Mouse (Mus musculus): ENCODE measurements around the gene Apba2.

The Apba2 gene

DNA sequence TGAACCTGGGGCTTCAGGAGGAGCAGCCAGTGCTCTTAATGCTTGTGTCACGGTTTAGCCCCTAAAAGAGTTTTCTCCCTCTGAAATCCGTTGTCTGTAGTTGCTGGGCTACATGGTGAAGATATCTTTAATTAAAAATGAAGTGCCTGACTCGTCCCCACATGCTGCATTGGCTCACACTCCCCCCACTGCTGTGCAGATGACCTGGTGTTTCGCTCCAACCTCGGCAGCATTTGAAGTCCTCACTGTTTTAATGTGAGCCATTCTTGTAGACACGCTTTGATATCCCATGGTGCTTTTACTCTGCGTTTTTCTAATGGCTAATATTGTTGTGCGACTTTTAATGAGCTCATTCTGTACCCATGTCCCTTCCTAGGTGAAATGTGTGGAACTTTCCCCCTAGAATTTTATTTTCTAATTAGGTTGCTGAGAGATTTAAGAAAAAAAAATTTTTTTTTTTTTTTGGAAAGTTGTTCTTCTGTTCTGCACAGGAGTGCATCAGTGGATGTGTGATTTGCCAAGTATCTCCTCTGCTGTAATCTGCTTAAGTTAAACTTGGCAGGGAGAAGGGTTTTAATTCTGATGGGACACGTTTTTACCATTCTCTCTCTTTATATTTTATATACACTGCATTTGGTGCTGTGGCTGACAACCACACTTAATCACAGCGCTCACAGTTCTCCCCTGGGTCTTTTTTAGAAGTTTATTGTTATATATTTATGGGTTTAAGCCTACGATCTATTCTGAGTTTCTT, 87.3 kb downstream of the Apba2 start:
- DNase-seq (ENCODE audit: low spot score): no peak

DNA sequence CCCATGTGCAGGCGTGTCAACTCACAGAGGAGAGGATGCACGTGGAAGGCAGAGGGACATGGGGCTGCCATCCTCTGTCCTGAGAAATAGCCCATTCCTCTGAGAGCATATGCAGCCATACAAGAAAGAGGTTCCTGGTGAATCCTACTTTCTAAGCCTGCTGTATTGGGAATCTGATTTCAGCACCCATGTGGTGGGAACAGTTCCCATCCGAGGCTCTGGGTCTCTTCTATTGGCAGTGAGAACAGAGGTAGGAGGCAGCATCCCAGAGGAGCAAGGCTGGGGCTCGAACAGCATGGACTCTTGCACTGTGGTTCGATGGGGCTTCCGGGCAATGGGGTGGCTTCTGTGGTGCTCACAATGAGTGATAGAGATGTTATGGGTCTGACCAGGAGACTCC, 93.8 kb downstream of the Apba2 start:
- no peak for DNase-seq (ENCODE audit: low spot score)

DNA sequence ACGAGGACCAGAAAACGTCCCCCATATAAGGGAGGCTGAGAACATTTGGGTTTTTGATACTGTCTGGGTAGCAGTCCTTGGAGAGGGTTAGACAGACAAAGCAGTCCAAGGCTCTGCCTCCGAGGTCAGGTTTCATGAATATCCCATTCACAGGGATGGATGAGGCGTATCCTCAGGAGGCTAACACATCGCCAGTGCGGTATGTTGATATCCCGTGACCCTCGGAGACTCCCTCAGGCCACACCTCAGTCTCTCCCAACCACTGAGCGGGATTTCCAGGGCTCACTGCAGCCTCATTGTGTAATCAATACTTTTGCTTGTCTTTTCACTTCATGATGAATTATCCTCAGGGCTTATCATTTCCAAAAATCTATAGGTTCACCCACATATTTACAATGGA, 95.1 kb downstream of the Apba2 start:
- no peak for DNase-seq (ENCODE audit: low spot score)

DNA sequence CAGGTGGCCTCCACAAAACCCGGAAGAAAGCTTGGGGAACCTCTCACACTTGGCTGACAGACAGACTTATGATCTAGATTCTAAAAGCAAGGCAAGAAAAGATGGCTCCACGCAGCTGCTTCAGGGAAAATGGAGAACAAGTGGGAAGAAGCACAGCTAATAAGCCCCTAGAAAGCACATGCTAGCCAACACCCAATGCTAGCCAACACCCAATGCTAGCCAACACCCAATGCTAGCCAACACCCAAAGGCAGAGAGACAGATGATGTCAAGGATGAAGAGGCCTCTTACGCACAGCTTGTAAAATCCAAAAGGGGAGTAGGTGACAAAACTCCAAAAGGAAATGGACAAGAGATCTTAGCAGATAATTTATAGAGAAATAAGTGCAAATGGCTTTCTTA, 108.4 kb downstream of the Apba2 start:
- DNase-seq (ENCODE audit: low spot score): no peak

DNA sequence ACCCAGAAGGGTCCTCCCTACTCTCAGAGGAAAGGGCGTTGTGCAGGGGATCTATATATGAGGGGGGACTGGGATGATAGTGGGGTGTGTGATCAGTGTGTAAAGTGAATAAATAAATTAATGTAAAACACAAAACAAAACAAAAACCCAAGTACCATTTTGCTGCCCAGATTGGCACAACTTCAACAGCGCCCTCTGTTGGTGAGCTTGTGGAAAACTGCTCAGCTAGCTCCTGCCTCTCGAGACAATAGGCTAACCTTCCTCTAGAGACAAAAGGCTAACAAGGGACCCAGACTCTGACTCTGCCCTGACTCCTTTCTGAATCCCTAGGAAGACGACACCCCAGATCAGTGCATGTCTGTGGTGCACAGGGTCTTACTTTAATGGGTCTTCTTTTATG, 109.4 kb downstream of the Apba2 start:
- no peak for DNase-seq (ENCODE audit: low spot score)

DNA sequence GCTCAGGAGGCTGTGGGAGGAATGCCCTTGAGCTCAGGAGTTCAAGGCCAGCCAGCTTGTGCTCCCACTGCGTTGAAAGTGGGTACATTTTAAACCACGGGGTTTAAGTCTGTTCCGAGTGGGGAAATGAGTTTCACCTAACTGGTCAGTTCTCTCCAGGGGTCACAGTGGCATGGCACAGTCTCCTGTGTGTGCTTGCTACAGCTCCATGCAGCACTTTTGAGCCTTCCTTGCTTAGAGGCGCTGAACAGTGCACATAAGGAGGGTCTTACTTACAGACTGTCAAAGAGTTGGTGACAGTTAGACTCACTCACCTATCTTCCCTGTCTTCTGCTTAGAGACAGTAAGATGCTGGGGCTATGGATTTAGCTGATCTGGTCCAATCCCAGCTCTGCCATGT, 117.8 kb downstream of the Apba2 start:
- DNase-seq (ENCODE audit: low spot score): no peak

DNA sequence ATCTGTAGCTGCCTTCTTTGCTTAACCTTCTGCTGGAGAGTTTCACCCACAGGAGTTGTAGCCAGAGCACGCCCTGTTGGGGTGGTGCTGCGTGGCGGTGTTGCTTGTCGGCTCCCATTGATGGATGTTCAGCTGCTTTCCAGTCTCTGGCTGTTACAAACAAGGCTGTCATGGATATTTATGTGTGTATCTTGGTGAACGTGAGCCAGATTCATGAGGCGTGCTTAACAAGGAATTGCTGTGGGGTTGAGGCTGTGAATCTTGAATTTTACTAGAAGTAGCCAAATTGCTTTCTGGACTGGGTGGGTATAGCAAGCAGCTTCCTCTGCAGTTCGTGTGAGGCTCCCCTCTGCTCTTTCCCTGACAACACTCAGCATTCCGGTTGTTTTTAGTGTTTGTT, 125.0 kb downstream of the Apba2 start:
- DNase-seq (ENCODE audit: low spot score): no peak

DNA sequence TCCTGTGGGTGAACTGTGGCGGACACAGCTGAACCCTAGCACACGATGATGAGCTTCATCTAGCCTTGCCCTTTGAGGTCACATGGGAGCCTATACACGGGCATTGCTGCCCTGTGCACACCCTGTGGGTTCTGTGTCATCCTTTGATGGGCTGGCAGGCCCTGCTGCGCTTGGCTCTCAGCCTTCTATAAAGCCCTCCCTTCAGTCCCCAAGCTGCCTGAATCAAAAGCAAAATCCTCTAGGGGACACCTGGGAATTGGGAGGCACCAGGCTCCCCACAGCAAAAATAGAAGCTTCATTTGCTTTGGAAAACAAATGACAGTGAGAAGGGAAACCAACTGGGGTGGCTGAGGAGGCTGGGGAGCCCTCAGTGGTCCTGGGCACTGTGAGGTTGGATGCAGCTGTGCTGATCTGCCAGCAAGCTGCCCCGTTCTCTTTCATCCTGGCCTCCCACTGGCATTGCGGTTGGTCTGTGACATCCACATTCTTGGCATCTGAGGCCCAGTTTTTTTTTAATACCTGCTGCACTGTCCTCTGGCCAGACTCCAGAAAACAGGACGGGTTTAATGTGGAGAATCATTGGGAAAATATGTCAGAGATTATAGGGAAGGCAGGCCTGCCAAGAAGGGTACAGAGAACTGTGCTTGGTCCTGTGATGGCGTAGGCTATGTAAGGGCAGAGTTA, 126.6 kb downstream of the Apba2 start:
- DNase-seq (ENCODE audit: low spot score): no peak

DNA sequence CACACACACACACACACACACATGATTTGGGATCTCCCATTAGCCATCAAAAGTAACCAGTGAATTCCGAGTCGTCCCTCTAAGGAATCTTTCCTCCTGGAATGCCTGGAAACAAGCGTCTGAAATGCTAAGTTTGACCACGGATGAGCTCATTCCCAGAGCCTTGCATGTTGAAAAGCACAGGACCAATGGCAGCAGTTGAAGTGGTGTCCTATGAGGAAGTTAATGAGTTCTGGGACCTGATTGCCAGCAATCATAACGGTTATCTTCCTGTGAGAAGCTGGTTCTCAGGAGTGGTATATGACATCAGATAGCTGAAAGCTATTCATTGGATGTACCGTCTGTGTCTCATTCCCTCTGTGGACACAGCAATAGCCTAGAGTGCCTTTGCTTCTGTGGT, 129.2 kb downstream of the Apba2 start:
- DNase-seq (ENCODE audit: low spot score): no peak

DNA sequence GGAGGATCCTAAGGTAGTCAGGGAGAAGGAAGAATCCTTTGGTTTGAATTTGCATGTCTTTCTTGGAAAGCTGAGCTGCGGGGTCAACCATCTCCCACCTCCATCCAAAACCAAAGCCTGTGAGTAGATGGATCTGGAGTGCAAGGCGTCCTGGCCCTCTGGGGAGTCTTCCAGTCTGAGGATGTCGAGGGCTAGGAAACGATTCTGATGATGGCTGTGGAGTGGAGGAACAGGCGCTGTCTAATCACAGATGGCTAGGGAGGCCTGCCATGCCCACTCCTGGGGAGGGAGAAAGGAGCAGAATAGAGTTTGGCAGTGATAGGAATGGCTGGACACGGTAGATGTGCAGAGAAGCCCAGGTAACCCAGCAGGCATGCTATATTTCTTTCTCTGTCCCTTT, 129.6 kb downstream of the Apba2 start:
- no peak for DNase-seq (ENCODE audit: low spot score)

DNA sequence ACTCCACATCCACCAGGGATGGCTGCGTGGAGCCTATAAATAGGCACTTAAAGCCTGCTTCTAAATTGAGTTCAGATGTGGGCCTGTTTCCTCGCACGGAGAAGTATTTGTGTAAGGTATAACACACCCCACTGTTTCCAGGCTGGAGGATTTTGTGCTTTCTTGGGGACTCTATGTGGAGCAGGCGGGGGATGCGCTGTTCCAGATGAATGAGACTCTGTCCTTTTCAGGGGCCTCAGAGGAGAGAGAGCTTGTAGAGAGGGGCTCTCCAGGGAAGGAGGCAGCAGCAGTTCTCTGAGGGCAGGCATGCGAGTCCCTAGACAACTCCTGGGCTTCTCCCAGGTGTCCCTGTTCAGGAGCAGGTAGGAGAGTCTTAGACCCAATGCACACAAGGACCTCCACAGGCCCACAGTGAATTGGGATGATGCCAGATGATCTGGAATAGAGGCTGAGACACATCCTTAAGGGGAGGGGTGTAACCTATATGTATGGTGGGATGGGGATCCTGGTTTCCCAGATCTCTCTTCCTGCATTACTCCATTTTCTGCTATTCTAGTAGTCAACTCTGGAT, 130.4 kb downstream of the Apba2 start:
- no peak for DNase-seq (ENCODE audit: low spot score)

DNA sequence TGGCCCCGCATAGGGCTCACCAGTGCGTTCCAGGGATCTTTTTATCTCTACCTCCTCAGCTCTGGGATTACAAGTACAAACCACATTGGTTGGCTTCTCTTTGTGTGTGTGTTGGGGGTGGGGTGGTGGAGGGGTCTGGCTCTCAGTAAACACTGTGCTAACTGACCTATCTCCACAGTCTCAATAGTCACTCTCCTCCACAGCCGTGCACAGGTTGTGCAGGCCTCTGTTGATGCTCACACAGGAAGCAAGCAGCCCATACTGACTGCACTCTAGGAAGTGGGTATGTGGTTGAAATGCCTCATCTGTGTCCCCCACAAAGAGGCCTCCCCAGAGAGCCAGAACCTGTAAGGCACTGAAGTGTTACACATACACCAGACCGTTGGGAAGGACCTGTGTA, 131.7 kb downstream of the Apba2 start:
- DNase-seq (ENCODE audit: low spot score): no peak

DNA sequence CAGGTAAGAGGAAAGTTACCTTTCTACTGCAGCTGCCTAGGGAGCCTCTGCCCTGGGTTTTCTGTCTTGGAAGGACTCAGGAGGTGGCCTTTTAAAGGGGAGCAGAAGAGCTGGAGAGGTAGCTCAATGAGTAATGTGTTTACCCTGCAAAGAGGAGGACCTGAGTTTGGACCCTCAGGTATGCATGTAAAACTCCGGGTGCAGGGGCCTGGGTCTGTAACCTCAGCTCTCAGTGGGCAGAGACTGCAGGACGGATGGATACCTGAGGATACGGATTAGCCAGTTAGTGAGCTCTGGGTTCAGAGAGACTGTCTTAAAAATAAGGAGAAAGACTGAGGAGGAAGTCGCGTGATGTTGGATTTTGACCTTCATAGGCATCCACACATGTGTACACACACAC, 132.4 kb downstream of the Apba2 start:
- no peak for DNase-seq (ENCODE audit: low spot score)

DNA sequence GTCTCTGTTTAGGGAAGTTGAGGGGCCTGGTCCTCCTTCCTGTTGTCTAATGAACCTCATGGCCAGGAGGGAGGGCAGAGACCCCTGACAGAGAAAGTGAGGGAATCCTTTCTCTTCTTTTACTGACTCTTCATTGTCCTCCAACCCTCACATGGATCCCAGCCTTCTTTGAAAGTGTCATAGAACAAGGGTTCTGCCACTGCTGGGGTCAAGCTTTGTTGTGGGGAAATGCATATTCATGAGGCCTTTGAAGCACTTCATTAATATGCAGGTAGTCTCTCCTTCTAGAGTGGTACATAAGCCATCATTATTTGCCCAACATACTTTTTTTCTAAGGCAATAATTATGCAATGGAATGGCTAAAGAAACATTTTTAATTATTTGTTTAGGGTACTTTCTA, 133.0 kb downstream of the Apba2 start:
- DNase-seq (ENCODE audit: low spot score): no peak

DNA sequence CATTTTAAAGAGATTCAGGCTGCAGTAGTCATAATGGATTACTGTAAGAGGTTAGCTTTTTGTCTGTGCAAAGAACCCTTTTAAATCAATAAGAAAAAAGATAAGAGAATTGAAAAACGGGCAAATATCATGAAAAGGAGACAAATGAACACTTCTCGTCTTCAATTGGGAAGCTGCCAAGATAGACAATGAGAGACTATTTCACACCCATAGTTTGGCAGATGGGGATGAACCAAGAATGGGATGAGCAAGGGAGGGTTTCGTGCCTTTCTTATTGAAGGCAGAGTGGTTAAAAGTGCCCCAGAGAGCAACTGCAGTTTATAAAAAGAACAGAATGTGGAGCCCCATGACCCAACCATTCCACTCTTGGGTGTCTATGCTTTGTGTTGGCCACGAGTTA, 137.4 kb downstream of the Apba2 start:
- no peak for DNase-seq (ENCODE audit: low spot score)

DNA sequence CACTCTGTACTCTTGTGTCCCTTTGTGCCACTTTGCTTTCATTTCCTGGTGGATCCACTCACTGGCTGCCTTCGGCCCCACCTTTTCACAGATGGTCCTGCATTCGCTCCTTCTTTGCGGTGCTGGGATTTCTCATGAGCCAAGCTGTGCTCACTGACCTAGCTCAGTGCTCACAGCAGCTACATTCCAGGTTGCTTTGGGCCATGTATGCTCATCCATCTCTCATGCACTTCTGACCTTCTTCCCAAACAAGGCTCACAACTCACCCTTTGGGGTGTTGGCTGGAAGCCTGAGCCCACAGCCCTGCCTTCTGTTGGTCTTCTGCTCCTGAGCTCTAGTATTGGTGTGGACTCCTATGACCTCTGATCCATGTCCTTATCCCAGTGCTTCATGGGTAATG, 139.1 kb downstream of the Apba2 start:
- DNase-seq (ENCODE audit: low spot score): no peak

DNA sequence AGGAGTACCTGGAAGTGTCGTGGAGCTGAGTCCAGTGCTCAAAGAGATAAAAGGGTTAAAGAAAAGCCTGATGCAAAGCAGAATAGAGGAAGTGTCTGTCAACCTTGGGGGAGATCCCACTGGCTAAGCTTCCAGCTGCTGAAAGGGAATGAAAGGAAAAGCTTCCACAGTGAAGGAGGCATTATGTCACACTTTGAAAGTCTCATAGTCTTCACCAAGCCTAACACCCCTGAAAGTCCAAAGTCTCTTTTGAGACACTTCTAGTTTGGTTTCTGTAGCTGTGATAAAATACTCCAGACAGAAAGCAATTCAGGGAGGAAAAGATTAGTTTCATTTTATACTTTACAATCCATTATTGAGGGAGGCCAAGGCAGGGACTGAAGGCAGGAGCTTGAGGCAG, 141.4 kb downstream of the Apba2 start:
- DNase-seq (ENCODE audit: low spot score): no peak

DNA sequence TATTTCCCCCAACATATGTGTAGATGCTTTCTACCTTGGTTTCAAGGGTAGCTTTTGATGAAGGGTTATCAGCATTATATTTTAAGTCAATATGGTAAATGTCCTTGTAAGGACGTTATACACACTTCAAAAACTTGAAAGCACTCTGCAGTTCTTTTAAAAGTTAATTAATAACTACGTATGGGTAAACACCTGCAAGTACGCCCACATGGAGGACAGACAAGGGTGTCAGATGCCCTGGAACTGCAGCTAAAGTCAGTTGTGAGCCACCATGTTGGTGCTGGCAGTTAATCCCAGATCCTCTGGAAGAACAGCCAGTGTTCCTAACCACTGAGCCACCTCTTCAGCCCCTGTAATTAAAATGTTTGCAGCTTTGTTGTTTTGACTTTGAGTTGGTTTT, 144.0 kb downstream of the Apba2 start:
- no peak for DNase-seq (ENCODE audit: low spot score)

DNA sequence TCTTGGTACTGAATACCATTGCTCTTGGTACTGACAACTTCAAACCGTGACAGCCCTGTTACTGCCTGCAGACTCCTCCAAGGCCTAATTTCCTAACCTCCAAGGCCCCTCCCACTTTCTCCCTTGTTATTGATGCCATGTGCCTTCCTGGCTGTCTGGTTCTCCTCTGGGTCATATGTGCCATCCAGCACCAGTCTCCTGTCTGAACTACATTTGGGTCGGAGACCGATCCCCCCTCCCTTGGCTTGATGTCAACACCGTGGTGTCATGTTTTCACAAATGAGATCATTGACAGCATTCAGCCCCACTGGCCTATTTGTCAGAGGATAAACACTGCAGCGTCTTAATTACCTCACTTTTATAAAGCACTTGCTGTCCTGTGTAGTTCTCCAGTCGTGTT, 144.5 kb downstream of the Apba2 start:
- DNase-seq (ENCODE audit: low spot score): no peak

DNA sequence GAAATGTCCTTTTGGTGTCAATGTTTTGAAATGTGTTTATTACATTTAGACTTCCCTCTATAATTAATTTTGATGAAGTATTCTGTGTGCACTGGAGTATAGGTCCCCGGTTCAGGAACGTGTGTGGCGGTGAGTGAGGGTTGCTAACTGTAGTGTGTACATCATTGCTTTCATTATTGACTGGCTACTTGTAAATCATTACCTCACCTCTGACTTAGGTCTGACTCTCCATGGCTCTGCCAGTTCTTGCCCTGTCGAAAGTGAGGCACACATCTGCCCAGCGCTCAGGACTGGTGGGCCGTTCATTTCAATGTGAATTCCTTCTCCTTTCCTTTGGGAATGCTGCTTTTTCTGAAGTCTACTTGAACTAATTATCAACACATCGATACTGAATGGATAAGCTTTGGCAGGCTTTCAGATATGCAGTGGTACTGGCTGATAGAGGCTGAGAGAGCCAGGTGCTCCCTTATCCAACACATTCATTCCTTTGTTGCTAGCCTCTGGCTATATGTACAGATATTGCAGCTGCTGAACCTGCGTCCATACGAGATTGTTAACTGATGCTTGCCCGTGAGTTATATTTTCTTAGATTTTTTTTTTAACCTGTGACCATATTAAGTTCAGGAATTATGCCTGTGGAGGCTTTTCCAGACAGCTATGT, 147.6 kb downstream of the Apba2 start:
- no peak for DNase-seq (ENCODE audit: low spot score)

DNA sequence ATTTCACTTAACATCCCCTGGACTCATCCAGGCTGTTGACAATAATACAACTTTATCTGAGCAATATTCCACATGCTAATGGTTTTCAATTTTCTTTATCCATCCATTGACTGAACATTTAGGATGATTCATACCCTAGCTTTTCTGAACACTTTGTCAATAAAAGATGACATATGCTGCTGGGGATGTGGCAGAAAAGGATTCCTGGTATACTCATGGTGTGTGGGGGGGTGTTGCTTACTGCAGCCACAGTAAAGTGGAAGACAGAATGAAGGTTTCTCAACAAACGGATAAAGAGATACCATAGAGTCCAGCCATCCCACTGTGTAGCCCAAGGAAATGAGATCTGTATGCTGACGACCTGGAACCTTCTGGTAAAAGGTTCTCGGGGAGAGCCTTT, 150.5 kb downstream of the Apba2 start:
- no peak for DNase-seq (ENCODE audit: low spot score)

DNA sequence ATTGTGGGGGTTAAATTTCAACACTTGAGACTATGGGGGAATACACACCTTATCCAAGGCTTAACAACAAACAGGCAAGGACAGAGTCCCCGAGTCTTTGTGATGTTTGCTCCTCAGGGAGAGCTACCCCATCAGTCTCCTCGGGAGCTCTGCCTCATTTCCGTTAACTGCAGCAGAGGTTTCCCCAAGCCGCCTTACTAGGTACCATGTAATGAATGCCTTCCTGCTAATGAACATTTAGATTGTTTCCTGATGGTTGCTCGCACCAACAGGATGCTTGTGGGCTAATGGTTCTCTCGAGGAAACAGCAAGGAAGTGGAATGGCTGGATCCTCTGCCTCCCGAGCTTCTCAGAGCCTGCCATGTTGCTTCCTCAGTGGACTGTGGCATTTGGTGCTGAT, 155.3 kb downstream of the Apba2 start:
- no peak for DNase-seq (ENCODE audit: low spot score)

DNA sequence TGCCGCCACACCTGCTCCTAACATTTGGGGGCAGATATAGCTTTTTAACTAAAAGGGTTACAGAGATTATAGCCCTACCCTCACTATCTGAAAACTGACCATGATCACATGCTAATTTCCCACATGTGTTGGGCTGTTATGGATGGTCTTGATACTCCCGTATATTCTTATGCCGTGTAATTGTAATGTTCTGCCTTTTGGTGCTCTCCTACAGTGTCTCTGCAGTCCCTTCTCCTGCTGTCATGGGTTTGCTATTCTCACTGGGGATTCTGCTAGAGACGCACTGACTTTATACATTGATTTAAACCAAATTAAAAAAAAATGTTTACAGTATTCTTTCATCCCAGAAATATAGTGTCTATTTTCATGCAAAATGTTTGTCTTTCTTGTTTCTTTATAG, 157.4 kb downstream of the Apba2 start:
- no peak for DNase-seq (ENCODE audit: low spot score)
